Mouse (Mus musculus): ENCODE results near the gene Rasgef1a.

DNA sequence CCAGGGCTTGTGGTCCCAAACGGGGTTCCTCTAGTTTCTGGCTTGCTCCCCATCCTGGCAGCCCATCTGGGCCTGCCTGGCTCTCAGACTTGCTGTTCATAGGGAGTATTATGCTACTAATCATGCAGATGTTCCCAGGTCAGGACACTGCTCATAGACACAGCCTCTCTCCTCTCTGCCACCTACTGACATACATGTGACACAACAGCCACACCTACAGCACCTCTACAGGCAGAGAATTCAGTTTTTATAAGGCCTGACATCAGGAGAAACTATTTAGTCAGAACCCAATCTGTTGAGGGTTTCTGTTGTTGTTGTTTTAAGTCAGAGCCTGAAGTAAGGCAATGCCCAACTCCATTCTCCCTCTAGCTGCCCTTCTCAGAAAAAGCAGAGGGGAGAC lies 100.6 kb downstream of the Rasgef1a start:
- TF ChIP-seq TCF12 (IDR thresholded peaks at IDR 0.05; ENCODE audit: insufficient read depth, poor library complexity, severe bottlenecking) (no peak), POLR2A (IDR thresholded peaks at IDR 0.05; ENCODE audit: insufficient read length, low read depth) (no peak), POLR2AphosphoS2 (IDR thresholded peaks at IDR 0.05; ENCODE audit: insufficient read length, low read depth) (no peak), SRF (IDR thresholded peaks at IDR 0.05; ENCODE audit: control insufficient read depth, insufficient read length, low read depth) (no peak), MYOG (IDR thresholded peaks at IDR 0.05; ENCODE audit: control insufficient read depth in 1 of 3, insufficient read depth in 1 of 3, insufficient read length in 2 of 3, low read depth in 2 of 3) (no peak)
